Mouse (Mus musculus) testis, adult 2 months (tissue): ENCODE data around the gene Cabp2.

ENCODE experiments used
- CTCF ChIP-seq: fragments of 200-500 bp; IDR thresholded peaks from 2 replicates; pipeline ENCODE4 v1.5.1; 2012; ENCODE audit warnings: low read depth, mild to moderate bottlenecking, inconsistent platforms, low read length, moderate library complexity; ENCODE audit not compliant: control insufficient read depth, insufficient read depth, insufficient replicate concordance
- POLR2A ChIP-seq: fragments of 200-500 bp; IDR thresholded peaks from 2 replicates; pipeline ENCODE4 v1.6.1; 2012; ENCODE audit warnings: low read depth, mild to moderate bottlenecking, inconsistent platforms, low read length, moderate library complexity; ENCODE audit not compliant: control insufficient read depth

DNA sequence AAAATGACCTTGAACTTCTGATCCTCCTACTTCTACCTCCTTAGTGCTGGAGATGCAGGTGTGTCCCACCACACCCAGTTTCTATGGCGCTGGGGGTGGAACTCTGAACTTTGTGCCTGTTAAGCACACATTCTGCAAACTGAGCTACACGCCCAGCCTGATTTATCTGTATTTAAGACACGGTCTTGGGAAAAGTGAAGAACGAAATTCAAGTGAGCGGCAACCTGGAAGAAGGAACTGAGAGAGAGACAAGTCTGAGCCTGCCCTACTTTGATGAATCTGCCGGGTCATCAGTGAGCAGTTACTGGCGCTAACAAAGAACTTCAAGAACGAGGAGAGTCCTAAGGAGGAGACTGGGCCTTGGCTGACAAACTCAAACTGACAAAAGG lies 34.5 kb upstream of the Cabp2 start:
- no peak for TF ChIP-seq POLR2A
- no peak for TF ChIP-seq CTCF
